Mouse (Mus musculus): Measurements from ENCODE around the gene Hmg20a.

GRCm38 (mm10) chr9:56392857-56393256 is 25.6 kb upstream of the Hmg20a start:
- no peak for TF ChIP-seq GATA1 (IDR thresholded peaks at IDR 0.05; ENCODE audit: low read length)
- no peak for TF ChIP-seq TAL1 (IDR thresholded peaks at IDR 0.05; ENCODE audit: low read length)
